Mouse (Mus musculus): ENCODE data around the gene Ttc12. TPM values are rescaled to one million over a fixed set of nuclear protein-coding genes. Genes with fewer than 3 reads are reported as not detected.

Ttc12 gene
- total RNA-seq (2023), result under 1 TPM; 0.51 to 0.89 TPM

DNA sequence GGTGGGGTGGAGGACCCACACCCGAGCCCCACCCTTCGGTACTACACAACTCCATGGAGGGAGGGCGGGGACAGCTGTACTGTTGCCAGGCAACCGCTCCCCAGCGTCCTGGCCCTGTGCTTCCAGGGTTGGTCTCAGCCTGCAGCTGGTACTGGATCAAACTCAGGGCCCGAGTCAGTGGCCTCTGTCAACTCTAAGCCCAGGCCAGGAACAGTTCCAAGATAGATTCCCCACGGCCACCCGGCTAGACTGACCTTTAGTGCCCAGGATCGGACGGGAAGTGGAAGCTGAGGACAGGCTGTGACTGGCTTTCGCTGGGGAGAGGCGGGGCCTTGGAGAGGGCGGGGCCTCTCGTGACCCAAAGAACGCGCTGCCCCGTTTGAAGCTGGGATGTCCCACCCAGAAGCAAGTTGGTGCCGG lies at the start of gene Ttc12:
Gene Ttc12 (minus strand): TSS at position 334 of the 420 bp plus-strand sequence.

DNA sequence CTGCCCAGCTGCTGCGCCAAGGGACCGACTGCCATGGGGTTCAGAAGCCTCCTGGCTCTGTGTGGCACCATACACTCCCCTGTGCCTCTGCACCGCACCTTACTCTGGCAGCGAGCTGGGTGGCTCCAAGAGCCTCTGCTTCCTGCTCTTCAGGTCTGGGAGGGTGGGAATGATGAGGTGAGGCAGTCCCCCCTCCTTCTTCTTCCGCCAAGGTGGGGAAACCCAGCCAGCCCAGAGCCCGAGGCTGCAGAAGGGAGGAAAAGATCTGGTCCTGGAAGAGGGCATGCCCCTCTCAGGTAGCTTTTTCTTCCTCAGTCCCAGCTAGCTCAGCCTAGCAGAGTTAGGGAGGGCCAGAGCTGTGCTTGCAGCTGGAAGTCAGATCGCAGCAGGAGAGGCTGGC lies 59.1 kb downstream of the Ttc12 start, which contains the start of gene Ankk1:
Gene Ankk1 (minus strand): TSS at position 101 of the 400 bp plus-strand sequence.

Other genes with a start within 250 kb of the Ttc12 start
- not detected for gene Gm4894, start 235.7 kb downstream of the Ttc12 start, total RNA-seq (2023)
- gene Drd2, start 145.6 kb downstream of the Ttc12 start, total RNA-seq (2023), result not detected
- not detected for gene Ankk1, start 59.2 kb downstream of the Ttc12 start, total RNA-seq (2023)